Mouse (Mus musculus) neural tube, embryonic 12.5 days (tissue): ENCODE measurements at regions not wholly inside any gene's neighbourhood (a gene's known extent, or its start where the extent isn't known, plus 50 kb on each side); places are given as distances from the start of the nearest gene placed in this dataset.
"Not testable (repeated sequence)": the region's sequence is repeated elsewhere in the genome, so short reads cannot be mapped to it uniquely, and the experiment has no call there.

Experiments
- ATAC-seq: fragments of 200-750 bp; cut with Nextera tagmentation; 2 replicates; pipeline ENCODE4 v1.8.0; 2017; ENCODE audit warnings: low read depth, mild to moderate bottlenecking, moderate TSS enrichment, moderate library complexity; ENCODE audit not compliant: low FRiP score
- H3K27ac ChIP-seq: fragments of 300-500 bp; sonication (generic); 2 replicates; pipeline ENCODE4 v1.5.1; 2016
- H3K27me3 ChIP-seq: fragments of 300-500 bp; sonication (generic); replicated peaks from 2 replicates; pipeline ENCODE4 v1.6.1; 2016; ENCODE audit warnings: mild to moderate bottlenecking
- H3K36me3 ChIP-seq: fragments of 300-500 bp; sonication (generic); 2 replicates; pipeline ENCODE4 v1.6.1; 2016; ENCODE audit warnings: mild to moderate bottlenecking
- H3K4me1 ChIP-seq: fragments of 300-500 bp; sonication (generic); 2 replicates; pipeline ENCODE4 v1.6.1; 2016
- H3K4me2 ChIP-seq: fragments of 300-500 bp; sonication (generic); replicated peaks from 2 replicates; pipeline ENCODE4 v1.6.1; 2016; ENCODE audit warnings: mild to moderate bottlenecking
- H3K4me3 ChIP-seq: fragments of 300-500 bp; sonication (generic); 2 replicates; pipeline ENCODE4 v1.5.1; 2016
- H3K9ac ChIP-seq: fragments of 300-500 bp; sonication (generic); 2 replicates; pipeline ENCODE4 v1.6.1; 2016; ENCODE audit warnings: mild to moderate bottlenecking
- H3K9me3 ChIP-seq: fragments of 300-500 bp; sonication (generic); 2 replicates; pipeline ENCODE4 v1.6.1; 2016; ENCODE audit warnings: mild to moderate bottlenecking
- WGBS: fragments of 180-500 bp; shearing (Covaris S2); methylation state at CpG from one replicate; pipeline ENCODE4 v1.1.7; 2016; 5-methylcytosine and 5-hydroxymethylcytosine counted together

DNA sequence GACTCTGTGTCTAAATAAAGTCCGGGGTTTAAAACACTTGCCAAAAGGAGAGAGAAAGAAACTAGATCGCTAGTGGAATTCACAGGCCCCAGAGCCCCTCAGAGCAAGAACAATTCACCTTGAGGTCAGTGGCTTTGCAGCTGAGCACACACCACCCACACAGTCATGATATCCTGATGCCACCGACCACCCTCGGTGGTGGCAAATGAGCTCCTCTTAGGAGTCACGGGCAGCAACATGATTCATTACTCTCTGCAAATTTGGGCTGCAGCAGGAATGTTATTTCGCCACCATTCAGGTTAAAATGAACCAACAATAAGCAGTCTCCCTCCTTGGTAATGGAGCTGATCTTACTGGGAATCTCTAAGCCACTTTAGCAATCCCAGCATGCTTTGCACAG lies 213.9 kb downstream of the Ankrd50 start:
- H3K4me2 ChIP-seq = no peak overlapping the region
- no peak overlapping the region for H3K27ac ChIP-seq
- WGBS = 64% methylated on average over 6 of the region's 6 CpGs

DNA sequence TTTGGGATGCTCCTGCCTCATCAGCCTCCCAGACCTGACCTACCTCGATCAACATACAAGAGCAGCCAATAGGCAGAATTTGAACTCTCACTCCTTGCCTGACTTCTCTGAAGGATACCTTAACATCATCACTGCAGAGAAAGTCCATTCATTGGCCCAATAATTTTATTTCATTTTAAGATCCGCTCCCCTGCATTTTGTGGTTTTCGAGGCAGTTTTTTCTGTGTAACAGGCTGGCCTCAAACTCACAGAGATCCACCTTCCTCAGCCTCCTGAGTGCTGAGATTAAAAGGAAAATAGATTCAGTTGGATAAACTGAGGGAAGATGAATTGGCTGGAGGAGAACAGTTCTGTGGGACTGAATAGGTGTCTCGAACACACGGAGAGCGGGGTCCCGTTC lies 216.4 kb downstream of the Ankrd50 start:
- Histone ChIP-seq H3K9ac (no peak overlapping the region), H3K4me3 (no peak overlapping the region), H3K9me3 (no peaks in the 10 kb centered on the region; the same call in 1 of the 2 replicates), H3K36me3 (no peaks in the 10 kb centered on the region), H3K4me2 (no peak overlapping the region), H3K4me1 (peaks cover 5% of the 10 kb centered on the region; the same call in 1 of the 2 replicates), H3K27ac (no peak overlapping the region), H3K27me3 (no peaks in the 10 kb centered on the region)
- 94% methylated on average over 7 of the region's 7 CpGs for WGBS
- ATAC-seq = no peak

More for the DNA sequence above, 213.9 kb downstream of the Ankrd50 start:
- Histone ChIP-seq H3K27me3 (no peaks in the 10 kb centered on the region), H3K4me1 (peaks cover 6% of the 10 kb centered on the region; the same call in 1 of the 2 replicates), H3K36me3 (no peaks in the 10 kb centered on the region), H3K9ac (no peak overlapping the region), H3K4me3 (no peak overlapping the region), H3K9me3 (no peaks in the 10 kb centered on the region; the same call in 1 of the 2 replicates)
- no peak for ATAC-seq

DNA sequence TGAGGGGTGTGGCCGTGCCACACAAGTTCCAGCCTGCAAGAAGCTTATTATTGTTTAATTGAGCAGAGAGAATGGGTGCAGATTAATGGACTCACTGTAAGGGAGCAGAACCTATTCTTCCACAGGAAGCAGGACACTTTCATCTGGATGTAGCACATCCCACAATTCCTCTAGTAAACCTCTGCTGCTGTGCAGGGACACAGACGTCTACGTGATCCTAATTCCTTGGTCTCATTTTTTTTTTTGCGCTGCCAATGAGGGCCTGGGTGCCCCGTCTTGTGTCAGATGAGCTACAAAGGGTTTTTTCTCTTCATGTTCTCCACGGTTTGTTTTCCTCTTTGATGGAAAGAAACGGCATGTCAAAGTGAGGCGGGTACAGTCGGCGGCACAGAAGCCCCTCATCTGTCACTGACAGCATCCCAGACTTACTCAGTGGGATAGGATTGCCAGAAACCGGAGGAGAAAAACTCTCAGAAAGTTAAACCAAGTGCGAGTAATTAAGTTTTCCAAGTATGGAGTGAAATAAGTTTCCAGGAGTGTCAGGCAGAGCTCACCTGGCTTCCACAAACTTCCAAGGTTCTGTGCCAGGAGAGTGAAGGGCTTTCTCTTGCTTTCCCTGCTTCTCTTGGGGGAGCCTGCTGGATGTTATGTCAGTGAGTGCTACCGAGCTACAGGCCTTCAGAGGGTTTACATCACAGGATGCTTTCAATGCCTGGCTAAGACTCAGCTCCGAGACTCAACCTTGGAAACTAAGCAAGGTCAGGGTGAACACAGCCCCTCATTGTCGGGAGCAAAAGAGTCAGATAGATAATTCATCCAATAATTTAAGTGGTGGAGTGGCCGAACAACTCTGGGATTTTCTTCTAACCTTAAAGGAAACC lies 221.1 kb downstream of the Ankrd50 start:
- ATAC-seq = peak; percentile 73
- WGBS = 23% methylated on average over 16 of the region's 16 CpGs
- H3K4me1 ChIP-seq = peaks cover 22% of the 10 kb centered on the region
- no peaks in the 10 kb centered on the region for H3K27me3 ChIP-seq
- no peak overlapping the region for H3K4me3 ChIP-seq
- H3K9ac ChIP-seq = no peak overlapping the region
- peak overlapping the region; percentile 10 for H3K4me2 ChIP-seq
- H3K9me3 ChIP-seq = no peaks in the 10 kb centered on the region; the same call in 1 of the 2 replicates
- no peaks in the 10 kb centered on the region for H3K36me3 ChIP-seq
- no peak overlapping the region for H3K27ac ChIP-seq

DNA sequence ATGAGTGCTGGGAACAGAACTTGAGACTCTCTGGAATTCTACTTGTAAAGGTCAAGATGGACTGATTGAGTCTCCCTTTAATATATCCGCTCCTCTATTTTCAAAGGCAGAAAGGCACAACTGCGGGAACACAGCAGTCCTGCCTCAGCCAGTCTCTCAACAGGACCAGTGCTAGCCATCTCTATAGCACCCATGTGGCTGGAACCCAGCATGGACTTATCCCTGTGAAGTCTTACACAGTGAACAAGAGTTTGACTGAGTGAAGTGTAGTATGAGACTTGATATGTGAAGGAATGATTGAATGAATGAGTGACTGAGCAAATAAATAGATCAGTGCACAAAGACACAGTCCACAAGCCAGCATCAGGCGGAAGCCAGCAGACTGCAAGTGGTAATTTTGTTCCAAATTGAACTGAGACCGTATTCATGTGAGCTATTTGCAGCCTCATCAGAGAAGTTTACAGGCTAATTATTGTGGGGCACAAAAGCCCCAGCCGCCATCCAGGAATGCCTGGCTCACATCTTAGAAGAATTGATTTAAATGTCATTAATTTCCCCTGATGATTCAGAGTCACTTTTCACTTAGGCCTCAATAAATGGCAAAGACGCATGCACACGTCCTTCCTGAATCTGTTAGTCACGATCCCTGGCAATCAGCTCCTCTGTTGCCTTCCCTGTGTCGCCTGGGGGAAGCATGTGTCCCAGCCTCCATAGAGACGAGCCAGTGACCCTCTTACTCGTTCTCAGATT lies 223.1 kb downstream of the Ankrd50 start:
- no peaks in the 10 kb centered on the region for H3K27me3 ChIP-seq
- H3K4me2 ChIP-seq = no peak overlapping the region
- H3K36me3 ChIP-seq = no peaks in the 10 kb centered on the region
- H3K4me3 ChIP-seq = no peak overlapping the region
- no peak overlapping the region for H3K27ac ChIP-seq
- no peak overlapping the region for H3K9ac ChIP-seq
- WGBS = 37% methylated on average over 11 of the region's 11 CpGs
- no peak for ATAC-seq
- H3K9me3 ChIP-seq = no peaks in the 10 kb centered on the region; the same call in 1 of the 2 replicates
- peaks cover 31% of the 10 kb centered on the region for H3K4me1 ChIP-seq

DNA sequence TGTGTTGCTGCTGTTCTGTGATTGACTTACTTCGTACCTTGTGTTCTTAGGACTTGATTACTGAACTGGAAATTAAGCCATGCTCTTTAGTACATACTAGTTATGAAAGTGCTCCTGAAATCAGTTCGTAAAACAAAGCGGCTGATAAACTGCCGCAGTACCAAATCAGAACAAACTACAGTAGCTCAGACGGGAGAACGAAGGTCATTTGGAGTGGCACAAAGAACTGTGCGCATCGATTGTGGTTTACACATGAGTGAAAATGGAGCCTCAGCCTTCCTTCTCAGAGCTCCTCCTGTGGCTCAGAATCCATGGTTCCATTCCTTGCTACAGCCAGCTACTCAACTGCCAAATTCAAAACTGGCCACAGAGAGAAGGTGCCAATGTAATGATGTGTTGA lies 225.4 kb downstream of the Ankrd50 start:
- H3K36me3 ChIP-seq = not testable (repeated sequence)

DNA sequence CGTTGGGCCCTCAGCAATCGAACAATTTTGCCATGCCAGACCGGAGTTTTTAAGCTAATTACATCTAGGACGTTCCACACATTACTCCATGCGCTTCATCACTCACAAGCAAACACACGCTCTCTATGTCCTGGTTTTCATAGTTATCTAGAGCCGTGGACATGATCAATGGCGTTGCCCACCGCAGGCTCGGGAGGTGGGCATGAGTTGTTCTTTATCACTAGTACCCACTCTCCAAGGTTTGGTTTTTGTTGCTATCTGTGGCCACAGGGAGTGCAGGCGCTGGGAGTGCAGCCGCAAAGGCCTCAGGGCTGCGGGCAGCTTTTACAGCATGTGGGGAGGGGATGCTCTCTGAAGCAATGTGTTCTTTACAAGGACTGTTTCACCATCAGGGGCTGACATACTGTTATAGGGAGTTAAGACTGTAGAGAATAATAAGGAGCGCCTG lies 226.8 kb downstream of the Ankrd50 start:
- no peaks in the 10 kb centered on the region for H3K27me3 ChIP-seq
- WGBS = 65% methylated on average over 14 of the region's 14 CpGs
- H3K9ac ChIP-seq = no peak overlapping the region
- H3K4me2 ChIP-seq = no peak overlapping the region
- H3K9me3 ChIP-seq = no peaks in the 10 kb centered on the region
- H3K4me1 ChIP-seq = peaks cover 24% of the 10 kb centered on the region
- H3K27ac ChIP-seq = no peak overlapping the region
- no peak for ATAC-seq
- no peaks in the 10 kb centered on the region for H3K36me3 ChIP-seq
- no peak overlapping the region for H3K4me3 ChIP-seq

More for the DNA sequence above, 225.4 kb downstream of the Ankrd50 start:
- H3K27me3 ChIP-seq, H3K9ac ChIP-seq, H3K4me3 ChIP-seq, ATAC-seq, H3K9me3 ChIP-seq, H3K27ac ChIP-seq, H3K4me2 ChIP-seq: not testable (repeated sequence)
- 90% methylated on average over 8 of the region's 8 CpGs for WGBS
- H3K4me1 ChIP-seq = peaks cover 30% of the 10 kb centered on the region

DNA sequence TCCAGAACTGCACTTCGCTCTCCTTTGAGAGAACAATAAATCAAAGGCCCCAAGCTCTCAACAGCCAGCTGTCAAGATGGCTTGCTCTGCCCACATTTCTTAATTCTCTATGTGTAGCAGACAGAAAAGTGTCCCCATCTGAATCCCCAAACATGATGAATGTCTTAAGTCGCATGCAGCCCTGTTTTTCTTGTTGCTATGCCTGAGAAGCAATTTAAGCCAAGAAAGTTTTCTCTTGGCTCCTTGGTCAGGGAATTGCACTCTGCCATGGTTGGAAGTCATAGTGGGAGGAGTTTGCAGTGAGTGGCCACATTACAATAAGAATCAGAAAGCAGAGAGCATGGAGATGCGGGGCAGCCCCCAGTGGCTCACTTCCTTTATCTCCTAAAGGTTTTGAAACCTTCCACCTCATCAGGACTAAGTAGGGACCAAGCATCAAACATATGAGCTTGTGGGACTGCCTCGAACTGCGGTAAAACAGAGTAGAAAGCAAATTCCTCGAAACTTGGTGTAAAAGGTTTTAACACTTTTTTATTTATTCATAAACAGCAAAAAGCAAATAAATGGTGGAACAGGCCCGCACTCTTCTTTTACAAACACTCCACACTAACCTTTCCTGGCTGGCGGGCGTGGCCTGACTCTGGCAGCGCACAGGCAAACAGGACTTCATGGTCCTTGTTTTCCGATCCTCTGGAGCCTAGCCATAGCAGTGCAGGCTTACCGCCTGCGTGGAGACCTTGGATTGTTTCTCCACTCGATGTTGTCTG lies 227.4 kb downstream of the Ankrd50 start:
- Histone ChIP-seq H3K27me3 (no peaks in the 10 kb centered on the region), H3K4me1 (peaks cover 19% of the 10 kb centered on the region), H3K4me2 (no peak overlapping the region), H3K9me3 (no peaks in the 10 kb centered on the region), H3K36me3 (no peaks in the 10 kb centered on the region), H3K27ac (no peak overlapping the region), H3K4me3 (no peak overlapping the region), H3K9ac (no peak overlapping the region)
- WGBS = 60% methylated on average over 14 of the region's 14 CpGs
- no peak for ATAC-seq

DNA sequence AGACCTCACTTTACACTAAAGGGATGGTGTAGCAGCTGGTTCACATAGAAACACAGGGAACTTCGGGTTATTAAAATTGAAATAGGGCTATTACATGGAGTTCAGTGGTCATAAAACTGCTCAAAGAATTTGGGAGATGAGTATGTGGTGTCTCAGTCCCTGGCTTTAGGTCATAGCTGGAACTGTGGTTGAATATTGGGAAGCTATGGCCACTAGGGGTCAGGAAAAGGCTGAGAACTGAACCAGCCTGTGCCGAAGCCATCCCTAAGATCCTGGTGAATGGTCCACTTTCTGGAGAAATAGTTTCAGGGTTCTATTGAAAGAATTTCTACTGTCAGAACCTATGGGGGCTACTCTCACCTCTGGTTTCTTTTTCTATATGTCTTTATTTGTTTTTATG lies 229.0 kb downstream of the Ankrd50 start:
- ATAC-seq = 0 out of 2 replicates have a peak, but pooled peaks have one; percentile 49
- H3K36me3 ChIP-seq = no peaks in the 10 kb centered on the region
- no peak overlapping the region for H3K9ac ChIP-seq
- peaks cover 9% of the 10 kb centered on the region; the same call in 1 of the 2 replicates for H3K4me1 ChIP-seq
- H3K4me2 ChIP-seq = no peak overlapping the region
- H3K27me3 ChIP-seq = no peaks in the 10 kb centered on the region
- H3K4me3 ChIP-seq = no peak overlapping the region
- H3K9me3 ChIP-seq = no peaks in the 10 kb centered on the region
- no peak overlapping the region for H3K27ac ChIP-seq
- WGBS = 9% methylated on average over 2 of the region's 2 CpGs

DNA sequence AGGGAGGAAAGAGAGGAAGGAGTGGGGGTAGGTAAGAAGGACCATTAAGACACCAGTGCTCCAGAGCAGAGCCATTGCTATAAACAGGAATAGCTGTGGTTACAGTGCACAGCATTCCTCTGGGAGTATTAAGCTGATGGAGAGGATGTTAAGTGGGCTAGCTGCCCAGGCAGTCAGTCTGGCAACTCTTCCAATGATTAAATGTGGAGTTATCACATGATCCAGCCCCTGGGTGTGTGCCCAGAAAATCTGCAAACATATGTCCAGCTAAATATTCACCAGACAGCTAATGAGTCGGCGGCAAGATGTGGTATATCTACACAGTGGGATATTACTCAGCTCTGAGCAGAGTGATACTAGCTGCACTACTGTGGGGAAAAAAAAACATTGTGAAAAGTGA lies 229.7 kb downstream of the Ankrd50 start:
- Histone ChIP-seq H3K27me3 (no peaks in the 10 kb centered on the region), H3K4me3 (no peak overlapping the region), H3K4me1 (peaks cover 9% of the 10 kb centered on the region; the same call in 1 of the 2 replicates), H3K9me3 (no peaks in the 10 kb centered on the region), H3K4me2 (no peak overlapping the region), H3K36me3 (no peaks in the 10 kb centered on the region), H3K9ac (no peak overlapping the region), H3K27ac (no peak overlapping the region)
- ATAC-seq = peak; percentile 29; the same call in 1 of the 2 replicates
- WGBS = 75% methylated on average over 2 of the region's 2 CpGs

DNA sequence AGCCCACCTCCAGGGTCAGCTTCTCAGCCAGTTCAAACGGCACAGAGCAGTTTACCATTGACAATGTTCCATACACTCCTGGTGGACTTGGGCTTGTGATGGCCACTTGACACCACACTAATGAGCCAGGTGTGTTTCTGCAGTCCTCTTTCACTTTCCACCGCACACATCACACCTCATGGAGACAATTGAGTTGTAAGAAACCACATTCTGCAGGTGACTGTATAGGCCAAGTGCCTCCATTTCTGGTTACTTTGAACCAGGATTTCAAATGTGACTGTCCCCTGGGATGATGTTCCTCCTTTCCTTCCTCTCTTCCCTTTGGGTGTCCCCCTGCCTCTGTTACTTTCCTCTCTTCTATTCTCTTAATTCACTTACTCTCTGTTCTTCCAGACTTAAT lies 233.1 kb downstream of the Ankrd50 start:
- H3K36me3 ChIP-seq = no peaks in the 10 kb centered on the region
- H3K9me3 ChIP-seq = no peaks in the 10 kb centered on the region
- no peak overlapping the region for H3K4me2 ChIP-seq
- H3K27ac ChIP-seq = no peak overlapping the region
- no peak overlapping the region for H3K4me3 ChIP-seq
- H3K27me3 ChIP-seq = no peaks in the 10 kb centered on the region
- H3K4me1 ChIP-seq = peaks cover under 1% of the 10 kb centered on the region; the same call in 1 of the 2 replicates
- no peak overlapping the region for H3K9ac ChIP-seq
- 84% methylated on average over 2 of the region's 2 CpGs for WGBS
- no peak for ATAC-seq

DNA sequence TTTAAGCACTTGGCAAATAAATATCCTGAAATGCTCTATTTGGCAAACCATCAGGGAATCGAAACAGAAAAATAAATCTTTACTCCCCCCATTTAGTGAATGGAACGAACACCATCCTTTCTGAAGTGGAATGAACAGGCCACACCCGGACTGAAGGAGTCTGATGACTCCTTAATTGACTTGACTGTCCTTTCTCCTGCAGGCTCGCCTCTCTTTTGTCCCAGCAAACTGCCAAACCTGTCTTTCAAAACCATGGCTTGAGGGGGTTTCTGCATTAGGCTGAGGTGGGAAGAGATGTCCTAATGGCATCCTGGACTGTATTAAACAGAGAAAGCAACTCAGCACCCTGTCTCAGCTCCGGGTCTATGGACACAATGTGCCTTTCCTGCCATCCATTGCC lies 234.1 kb downstream of the Ankrd50 start:
- no peaks in the 10 kb centered on the region for H3K9me3 ChIP-seq
- WGBS = 76% methylated on average over 5 of the region's 5 CpGs
- no peak overlapping the region for H3K9ac ChIP-seq
- H3K27ac ChIP-seq = no peak overlapping the region
- H3K36me3 ChIP-seq = no peaks in the 10 kb centered on the region
- H3K27me3 ChIP-seq = no peaks in the 10 kb centered on the region
- H3K4me3 ChIP-seq = no peak overlapping the region
- no peaks in the 10 kb centered on the region for H3K4me1 ChIP-seq
- H3K4me2 ChIP-seq = no peak overlapping the region
- ATAC-seq = no peak

DNA sequence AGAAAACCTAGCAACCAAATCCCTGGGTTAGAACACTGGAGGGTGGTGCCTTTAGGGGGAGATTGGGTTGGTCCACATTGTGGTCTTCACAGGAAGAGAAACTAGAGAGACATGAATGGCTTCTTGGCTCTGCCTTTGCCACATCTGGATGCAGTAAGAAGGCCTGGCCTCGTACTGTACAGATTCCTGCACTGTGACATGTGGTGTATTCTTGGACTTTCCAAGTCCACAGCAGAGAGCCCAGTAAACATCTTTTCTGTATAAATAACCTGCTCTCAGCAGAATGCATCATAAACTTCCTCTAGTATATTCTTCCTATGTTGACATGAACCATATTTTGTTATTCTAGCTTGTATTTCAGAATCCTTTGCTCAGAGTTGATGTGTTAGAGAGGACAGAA lies 235.7 kb downstream of the Ankrd50 start:
- Histone ChIP-seq H3K4me1 (no peaks in the 10 kb centered on the region), H3K9ac (no peak overlapping the region), H3K9me3 (no peaks in the 10 kb centered on the region), H3K27me3 (no peaks in the 10 kb centered on the region), H3K36me3 (no peaks in the 10 kb centered on the region), H3K4me3 (no peak overlapping the region), H3K27ac (no peak overlapping the region), H3K4me2 (no peak overlapping the region)
- no peak for ATAC-seq
- 90% methylated on average over 1 of the region's 1 CpGs for WGBS
